Mouse (Mus musculus): Measurements from ENCODE around the gene Ptpn4.

Ptpn4 gene

DNA sequence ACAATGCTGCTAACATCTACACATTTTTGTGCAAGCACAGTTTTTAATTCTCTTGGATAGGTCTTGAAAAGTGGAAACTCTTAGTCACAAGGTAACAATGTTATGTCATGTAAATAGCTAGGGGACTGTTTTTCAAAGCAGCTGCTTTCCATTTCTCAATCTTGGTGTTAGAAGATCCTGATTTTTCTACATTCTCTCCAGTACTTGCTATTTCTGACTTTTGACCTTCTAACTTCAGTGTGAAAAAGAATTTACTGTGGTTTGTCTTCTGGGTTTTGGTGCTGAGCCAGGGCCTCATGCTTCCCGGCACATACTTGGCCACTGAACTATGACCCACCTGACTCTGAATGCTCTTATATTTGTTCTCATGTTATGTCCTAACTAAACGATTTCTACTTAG lies 197.4 kb downstream of the Ptpn4 start:
- DNase-seq, result no peak

DNA sequence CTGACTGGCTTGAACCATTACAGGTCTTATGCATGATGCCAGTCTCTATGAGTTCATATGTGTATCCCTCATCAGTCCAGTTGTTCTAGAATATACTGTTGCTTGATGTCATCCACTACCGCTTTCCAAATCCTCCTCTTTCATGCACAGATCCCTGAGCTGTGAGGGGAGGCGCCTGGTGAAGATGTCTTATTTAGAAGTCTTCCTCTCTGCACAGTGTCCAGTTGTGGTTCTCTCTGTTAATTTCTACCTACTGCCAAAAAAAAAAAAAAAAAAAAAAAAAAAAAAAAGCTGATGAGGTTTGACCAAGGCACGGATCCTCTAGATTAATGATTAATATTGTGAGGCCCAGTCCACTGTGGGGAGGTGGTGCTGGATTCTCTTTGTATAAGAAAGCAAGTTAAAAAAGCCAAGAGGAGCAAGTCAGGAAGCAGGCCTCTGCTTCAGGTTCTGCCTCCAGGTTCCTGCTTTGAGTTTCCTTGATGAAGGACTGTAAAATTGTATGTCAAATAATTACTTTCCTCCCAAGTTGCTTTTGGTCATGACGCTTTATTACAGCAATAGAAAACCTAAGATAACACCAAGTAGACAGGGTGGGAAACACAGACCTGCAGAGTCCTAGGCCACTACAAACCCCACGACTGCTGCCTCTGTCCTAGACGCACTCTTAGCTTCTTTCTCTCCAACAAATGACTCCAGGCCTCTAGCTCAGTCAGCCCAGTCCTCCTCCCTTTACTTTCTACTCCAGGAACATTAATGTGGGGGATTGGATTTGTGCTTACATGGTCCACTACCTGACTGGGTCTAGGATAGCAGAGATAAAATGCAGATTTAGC lies 200.0 kb downstream of the Ptpn4 start:
- no peak for DNase-seq

DNA sequence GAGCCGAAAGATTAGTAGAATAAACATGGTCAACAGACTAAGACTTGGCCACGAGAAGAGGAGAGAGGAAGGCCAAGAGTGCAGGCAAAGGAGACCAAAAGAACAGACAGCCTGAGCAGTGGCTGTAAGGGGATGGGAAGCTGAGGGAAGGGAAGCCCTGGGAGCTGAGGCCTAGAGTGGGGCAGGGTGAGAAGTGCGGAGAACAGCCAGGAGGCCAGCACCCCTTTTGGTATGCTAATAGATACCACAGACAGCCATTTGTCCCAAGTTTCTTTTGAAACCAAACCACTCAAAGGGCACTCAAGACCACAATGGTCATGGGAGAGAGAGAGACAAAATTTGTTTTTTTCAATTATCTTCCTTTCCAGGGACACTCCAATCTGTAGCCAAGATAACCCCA lies 202.7 kb downstream of the Ptpn4 start:
- DNase-seq, result no peak

DNA sequence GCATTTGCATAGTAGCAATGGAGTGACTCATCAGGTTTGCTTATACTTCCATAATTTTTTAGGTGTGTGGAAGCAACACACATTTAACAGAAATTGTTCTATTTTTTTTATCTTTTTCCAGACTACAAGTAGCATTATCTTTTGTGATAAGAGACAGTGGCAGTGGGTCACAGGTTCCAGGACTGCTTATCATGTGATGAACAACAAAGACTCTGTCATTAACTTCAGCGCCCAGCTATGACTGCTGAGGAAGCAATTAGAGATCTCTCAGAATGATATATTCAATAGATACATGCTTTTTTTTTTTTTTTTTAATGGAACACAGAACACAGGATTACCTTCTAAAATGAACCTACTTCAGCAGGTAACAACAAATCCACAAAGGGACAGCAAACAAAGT lies 207.0 kb downstream of the Ptpn4 start:
- DNase-seq, result no peak

DNA sequence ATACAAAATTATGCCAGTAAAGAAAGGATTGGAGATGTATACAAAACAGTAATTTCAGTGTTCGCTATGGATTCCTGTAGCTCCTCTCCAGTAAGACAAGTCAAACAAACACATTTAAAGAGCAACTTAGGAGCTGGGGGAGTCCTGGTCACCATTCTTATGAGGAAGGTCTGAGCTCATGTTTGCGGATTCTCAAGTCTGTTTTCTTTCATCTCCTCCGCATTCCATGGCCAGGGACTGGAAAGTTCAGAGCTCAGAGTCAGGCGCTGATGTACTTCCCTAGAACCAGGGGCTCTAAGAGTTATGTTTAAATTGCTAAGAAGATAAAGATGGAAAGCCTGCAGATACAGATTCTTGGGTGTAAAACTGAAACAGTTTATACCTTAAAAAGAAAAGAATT lies 210.6 kb downstream of the Ptpn4 start:
- no peak for DNase-seq

DNA sequence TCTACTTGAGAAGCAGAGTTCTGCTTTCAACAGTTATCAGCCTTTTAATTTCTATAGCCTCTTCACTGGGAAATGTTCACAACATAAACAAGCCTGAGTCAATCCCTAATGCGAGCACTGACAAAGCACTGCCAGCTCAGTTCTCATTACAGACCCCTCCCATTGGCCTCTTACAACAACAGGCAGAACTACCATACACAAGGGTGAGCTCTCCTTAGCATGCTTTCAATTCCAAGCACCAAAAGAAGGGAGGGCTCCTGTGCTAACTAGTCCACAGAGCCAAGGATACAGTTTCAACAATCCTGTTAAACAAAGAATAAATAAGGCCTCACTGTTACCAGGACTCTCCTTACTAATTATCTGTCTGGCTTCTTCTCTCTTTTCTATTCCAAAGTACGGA lies 213.0 kb downstream of the Ptpn4 start:
- DNase-seq, result no peak

DNA sequence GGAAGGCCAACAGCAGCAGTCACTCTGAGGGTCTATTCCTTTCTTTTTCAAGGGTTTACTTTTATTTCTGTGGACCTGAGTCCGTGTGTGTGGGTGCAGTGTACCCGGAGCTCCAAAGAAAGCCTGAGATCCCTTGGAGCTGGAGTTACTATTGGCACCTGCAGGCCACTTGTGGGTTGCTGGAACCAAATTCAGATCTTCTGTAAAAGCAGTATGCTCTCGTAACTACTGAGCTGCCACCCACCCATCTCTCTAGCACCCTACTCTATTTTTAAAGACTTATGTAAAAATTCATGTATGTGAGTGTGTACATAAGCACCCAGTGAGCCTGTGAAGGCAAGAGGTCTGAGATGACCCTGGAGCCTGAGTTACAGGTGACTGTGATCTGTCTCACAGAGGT lies 232.0 kb downstream of the Ptpn4 start:
- no peak for DNase-seq

Measured in lung, postnatal 4 days (tissue).